Mouse (Mus musculus) CH12.LX (cell line): ENCODE measurements around the gene Poln. TPM values are rescaled to one million over a fixed set of nuclear protein-coding genes. Genes with fewer than 3 reads are reported as not detected.
A peak's percentile ranks its signal among the peaks of the same experiment; 100 is the strongest.

Source experiments
- DNase-seq: peaks from one replicate; pipeline ENCODE4 v3.0.0-alpha.2; 2013; ENCODE audit errors: extremely low read depth
- H3K27ac ChIP-seq: 2 replicates; pipeline ENCODE4 v1.5.1; 2012; ENCODE audit warnings: low read depth, mild to moderate bottlenecking, control low read depth, moderate library complexity; ENCODE audit not compliant: insufficient read depth
- H3K27me3 ChIP-seq: replicated peaks from 2 replicates; pipeline ENCODE3; 2012; ENCODE audit warnings: inconsistent platforms
- H3K36me3 ChIP-seq, 2 experiments: replicated peaks in 1 of 2; 2 replicates each; pipeline versions ENCODE3 to v1.6.1; 2012; ENCODE audit warnings: inconsistent platforms in 1 of 2, low read length in 1 of 2, mild to moderate bottlenecking in 1 of 2, mixed read lengths in 1 of 2, moderate library complexity in 1 of 2; ENCODE audit not compliant: control insufficient read depth in 1 of 2, insufficient read depth in 1 of 2
- H3K4me1 ChIP-seq, 2 experiments: 2 replicates each; pipeline ENCODE4 v1.6.1; 2012; ENCODE audit warnings: inconsistent platforms in 1 of 2, moderate library complexity in 1 of 2; ENCODE audit not compliant: insufficient read depth in 2 of 2, control insufficient read depth in 1 of 2
- H3K4me2 ChIP-seq: 2 replicates; pipeline ENCODE4 v1.6.1; 2012; ENCODE audit warnings: low read depth, mild to moderate bottlenecking, control low read depth; ENCODE audit not compliant: poor library complexity, insufficient read depth, severe bottlenecking
- H3K4me3 ChIP-seq, 3 experiments: fragments of 150-350 bp in 1 of 3; sonication (generic) in 1 of 3; replicated peaks in 1 of 3; 2 replicates each; pipeline versions ENCODE3 to v1.5.1; 2011 to 2012; ENCODE audit warnings: low read depth in 2 of 3, low read length in 2 of 3, mild to moderate bottlenecking in 2 of 3, moderate library complexity in 2 of 3, control low read depth in 1 of 3, improper control_type of control experiment in 1 of 3, inconsistent platforms in 1 of 3, mixed read lengths in 1 of 3; ENCODE audit not compliant: poor library complexity in 1 of 3
- H3K79me2 ChIP-seq: replicated peaks from 2 replicates; pipeline ENCODE4 v1.6.1; 2012; ENCODE audit warnings: mild to moderate bottlenecking, moderate library complexity; ENCODE audit not compliant: control insufficient read depth, poor library complexity, insufficient read depth, severe bottlenecking; ENCODE audit errors: extremely low read depth
- H3K9ac ChIP-seq: 2 replicates; pipeline ENCODE4 v1.6.1; 2012; ENCODE audit warnings: low read depth, mild to moderate bottlenecking, control low read depth, moderate library complexity; ENCODE audit not compliant: insufficient read depth
- H3K9me3 ChIP-seq: replicated peaks from 2 replicates; pipeline ENCODE3; 2012; ENCODE audit warnings: low read length, inconsistent platforms, mixed read lengths
- BHLHE40 ChIP-seq: IDR thresholded peaks from 2 replicates; pipeline ENCODE4 v1.6.1; 2011; ENCODE audit warnings: mild to moderate bottlenecking, low read depth, low read length, improper control_type of control experiment
- CHD2 ChIP-seq: IDR thresholded peaks from 2 replicates; pipeline ENCODE4 v1.6.1; 2011; ENCODE audit warnings: low read length, improper control_type of control experiment
- CTCF ChIP-seq, 2 experiments: IDR thresholded peaks in 1 of 2; conservative IDR thresholded peaks in 1 of 2; 2 replicates each; pipeline ENCODE4 v1.5.1; 2011 to 2012; ENCODE audit warnings: low read depth in 2 of 2, low read length in 2 of 2, improper control_type of control experiment in 1 of 2, inconsistent platforms in 1 of 2, mild to moderate bottlenecking in 1 of 2, moderate library complexity in 1 of 2
- E2F4 ChIP-seq: IDR thresholded peaks from 2 replicates; pipeline ENCODE4 v1.6.1; 2011; ENCODE audit warnings: low read depth, low read length, improper control_type of control experiment; ENCODE audit not compliant: insufficient replicate concordance
- ELF1 ChIP-seq: IDR thresholded peaks from 2 replicates; pipeline ENCODE4 v1.6.1; 2014; ENCODE audit warnings: low read depth, mild to moderate bottlenecking, inconsistent platforms, low read length, improper control_type of control experiment
- EP300 ChIP-seq: IDR thresholded peaks from 2 replicates; pipeline ENCODE4 v1.6.1; 2011; ENCODE audit warnings: low read length, improper control_type of control experiment
- ETS1 ChIP-seq: conservative IDR thresholded peaks from 2 replicates; pipeline ENCODE4 v1.6.1; 2012; ENCODE audit warnings: low read depth, mild to moderate bottlenecking, inconsistent platforms, low read length, improper control_type of control experiment, moderate library complexity
- GABPA ChIP-seq: IDR thresholded peaks from 2 replicates; pipeline ENCODE4 v1.6.1; 2012; ENCODE audit warnings: low read depth, low read length, improper control_type of control experiment, inconsistent platforms; ENCODE audit not compliant: insufficient replicate concordance
- HCFC1 ChIP-seq: IDR thresholded peaks from 2 replicates; pipeline ENCODE4 v1.6.1; 2012; ENCODE audit warnings: low read depth, mild to moderate bottlenecking, inconsistent platforms, low read length, improper control_type of control experiment
- IRF4 ChIP-seq: IDR thresholded peaks from 2 replicates; pipeline ENCODE4 v1.6.1; 2014; ENCODE audit warnings: low read depth, mild to moderate bottlenecking, inconsistent platforms, low read length, improper control_type of control experiment
- JUN ChIP-seq: IDR thresholded peaks from 2 replicates; pipeline ENCODE4 v1.6.1; 2011; ENCODE audit warnings: low read depth, mild to moderate bottlenecking, low read length, improper control_type of control experiment, moderate library complexity; ENCODE audit not compliant: insufficient read depth
- JUND ChIP-seq: conservative IDR thresholded peaks from 2 replicates; pipeline ENCODE4 v1.6.1; 2011; ENCODE audit warnings: low read depth, low read length, improper control_type of control experiment
- KAT2A ChIP-seq: IDR thresholded peaks from 2 replicates; pipeline ENCODE4 v1.6.1; 2012; ENCODE audit warnings: low read length, improper control_type of control experiment, inconsistent platforms; ENCODE audit not compliant: insufficient replicate concordance
- MAX ChIP-seq: IDR thresholded peaks from 2 replicates; pipeline ENCODE4 v1.6.1; 2011; ENCODE audit warnings: low read length, improper control_type of control experiment
- MAZ ChIP-seq: IDR thresholded peaks from 2 replicates; pipeline ENCODE4 v1.6.1; 2012; ENCODE audit warnings: low read depth, mild to moderate bottlenecking, inconsistent platforms, low read length, improper control_type of control experiment, moderate library complexity
- MEF2A ChIP-seq: IDR thresholded peaks from 2 replicates; pipeline ENCODE4 v1.6.1; 2014; ENCODE audit warnings: low read depth, mild to moderate bottlenecking, inconsistent platforms, low read length, improper control_type of control experiment, borderline replicate concordance
- MXI1 ChIP-seq: IDR thresholded peaks from 2 replicates; pipeline ENCODE4 v1.6.1; 2011; ENCODE audit warnings: mild to moderate bottlenecking, low read depth, low read length, improper control_type of control experiment
- MYC ChIP-seq: IDR thresholded peaks from 2 replicates; pipeline ENCODE4 v1.6.1; 2011; ENCODE audit warnings: low read depth, mild to moderate bottlenecking, improper control_type of control experiment, low read length
- NELFE ChIP-seq: IDR thresholded peaks from 2 replicates; pipeline ENCODE4 v1.6.1; 2011; ENCODE audit warnings: low read depth, low read length, improper control_type of control experiment
- NRF1 ChIP-seq: IDR thresholded peaks from 2 replicates; pipeline ENCODE4 v1.6.1; 2014; ENCODE audit warnings: low read depth, mild to moderate bottlenecking, inconsistent platforms, low read length, improper control_type of control experiment, moderate library complexity
- PAX5 ChIP-seq: IDR thresholded peaks from 2 replicates; pipeline ENCODE4 v1.6.1; 2012; ENCODE audit warnings: low read length, inconsistent platforms, mixed read lengths
- POLR2A ChIP-seq: IDR thresholded peaks from 2 replicates; pipeline ENCODE4 v1.6.1; 2011; ENCODE audit warnings: low read depth, mild to moderate bottlenecking, improper control_type of control experiment, low read length
- POLR2AphosphoS2 ChIP-seq: IDR thresholded peaks from 2 replicates; pipeline ENCODE4 v1.6.1; 2011; ENCODE audit warnings: low read depth, low read length, improper control_type of control experiment
- SIN3A ChIP-seq: IDR thresholded peaks from 2 replicates; pipeline ENCODE4 v1.6.1; 2012; ENCODE audit warnings: low read length, improper control_type of control experiment, inconsistent platforms
- SMC3 ChIP-seq: IDR thresholded peaks from 2 replicates; pipeline ENCODE4 v1.6.1; 2011; ENCODE audit warnings: low read depth, low read length, improper control_type of control experiment
- TBP ChIP-seq: conservative IDR thresholded peaks from 2 replicates; pipeline ENCODE4 v1.6.1; 2011; ENCODE audit warnings: low read depth, low read length, improper control_type of control experiment
- USF1 ChIP-seq: IDR thresholded peaks from 2 replicates; pipeline ENCODE4 v1.6.1; 2014; ENCODE audit warnings: low read depth, mild to moderate bottlenecking, inconsistent platforms, low read length, improper control_type of control experiment
- USF2 ChIP-seq: conservative IDR thresholded peaks from 2 replicates; pipeline ENCODE4 v1.6.1; 2011; ENCODE audit warnings: low read depth, low read length, improper control_type of control experiment
- ZKSCAN1 ChIP-seq: IDR thresholded peaks from 2 replicates; pipeline ENCODE4 v1.6.1; 2012; ENCODE audit warnings: low read depth, inconsistent platforms, low read length, improper control_type of control experiment, borderline replicate concordance
- ZMIZ1 ChIP-seq: IDR thresholded peaks from 2 replicates; pipeline ENCODE4 v1.6.1; 2012; ENCODE audit warnings: low read depth, mild to moderate bottlenecking, inconsistent platforms, low read length, improper control_type of control experiment
- ZNF384 ChIP-seq: IDR thresholded peaks from 2 replicates; pipeline ENCODE4 v1.6.1; 2012; ENCODE audit warnings: low read depth, low read length, improper control_type of control experiment, inconsistent platforms
- dilution Hi-C: fragments of 300-500 bp; cut with MboI; formaldehyde crosslinking; loops from 2 replicates; pipeline ENCODE4 v1.14.3; 2020; ENCODE audit warnings: low sequenced_read_pairs; ENCODE audit not compliant: extremely low pct_unique_long_range_greater_than_20kb, extremely low pct_ligation_motif_present
- in situ Hi-C: fragments of 300-500 bp; cut with MboI; formaldehyde crosslinking; loops from 3 replicates; pipeline ENCODE4 v1.14.3; 2019; ENCODE audit warnings: low sequenced_read_pairs, low pct_ligation_motif_present, low pct_unique_long_range_greater_than_20kb, mixed read lengths
- polyA plus RNA-seq: library from polyadenylated mRNA; unstranded; fragments of >175 nt; gene quantifications from 2 replicates; pipeline ENCODE4 v1.2.1, GENCODE M21; 2012; ENCODE audit warnings: low read depth; ENCODE audit not compliant: insufficient read length
- total RNA-seq, 2 experiments: library from RNA; depleted of rRNA; stranded (reverse); fragments of 300-350 nt in 1 of 2; fragments of >200 nt in 1 of 2; gene quantifications; 2 replicates each; pipeline ENCODE4 v1.2.3; 2012 to 2014

The Poln gene
- total RNA-seq (2012; rRNA removed) (0.25 and 0.55 TPM in 2 replicates), total RNA-seq (2014; rRNA removed) (0.12 and 0.39 TPM in 2 replicates), polyA plus RNA-seq (0.45 and 0.64 TPM in 2 replicates)

- Histone ChIP-seq H3K4me1 (peaks cover 5 to 23% of the 10 kb centered on the region in 2 experiments), H3K27ac (peak within 1 kb of the TSS; percentile 86), H3K9me3 (no peaks in the 10 kb centered on the region), H3K9ac (peak within 1 kb of the TSS; percentile 95), H3K36me3 (peaks cover 0 to 7% of the 10 kb centered on the region in 2 experiments), H3K79me2 (peaks cover 29% of the 10 kb centered on the region), H3K4me2 (peak within 1 kb of the TSS; percentile 87), H3K27me3 (no peaks in the 10 kb centered on the region), H3K4me3 (peak within 1 kb of the TSS; percentile 59 to 93 (median 79))
- dilution Hi-C loops = no loop called here
- in situ Hi-C loops = no loop called here
- DNase-seq = peak; percentile 98
- no peak for TF ChIP-seq USF2
- TF ChIP-seq MXI1 = peak; percentile 70; the same call in 1 of the 2 replicates
- TF ChIP-seq SMC3 = no peak
- TF ChIP-seq JUND = no peak
- TF ChIP-seq ZMIZ1 = peak; percentile 67
- peak; percentile 62 for TF ChIP-seq TBP
- TF ChIP-seq POLR2AphosphoS2 = peak; percentile 92
- no peak; the same call in 1 of the 2 replicates for TF ChIP-seq CHD2
- no peak for TF ChIP-seq JUN
- no peak for TF ChIP-seq ZKSCAN1
- peak; percentile 51 for TF ChIP-seq BHLHE40
- TF ChIP-seq SIN3A = peak; percentile 81
- TF ChIP-seq ZNF384 = no peak
- no peak for TF ChIP-seq PAX5
- TF ChIP-seq MAZ = 0 out of 2 replicates have a peak, but pooled peaks have one; percentile 61
- no peak for TF ChIP-seq IRF4
- TF ChIP-seq CTCF (conservative IDR thresholded peaks at IDR 0.05 in 1 of 2, IDR thresholded peaks at IDR 0.05 in 1 of 2; ENCODE audit: low read depth in 2 of 2, low read length in 2 of 2) = no peak
- TF ChIP-seq POLR2A = peak; percentile 94
- TF ChIP-seq USF1 = no peak
- TF ChIP-seq ETS1 = no peak; the same call in 1 of the 2 replicates
- TF ChIP-seq NRF1 = peak; percentile 90
- TF ChIP-seq EP300 = 0 out of 2 replicates have a peak, but pooled peaks have one; percentile 10
- TF ChIP-seq MYC = 0 out of 2 replicates have a peak, but pooled peaks have one; percentile 36
- TF ChIP-seq GABPA = no peak
- no peak for TF ChIP-seq MAX
- 0 out of 2 replicates have a peak, but pooled peaks have one; percentile 43 for TF ChIP-seq KAT2A
- 0 out of 2 replicates have a peak, but pooled peaks have one; percentile 6 for TF ChIP-seq E2F4
- peak; percentile 67; the same call in 1 of the 2 replicates for TF ChIP-seq MEF2A
- peak; percentile 86 for TF ChIP-seq ELF1
- peak; percentile 73 for TF ChIP-seq HCFC1
- TF ChIP-seq NELFE = peak; percentile 71
- TF ChIP-seq, all 38 proteins: peak for 17
Observed at GRCm38 (mm10) chr5:34168950-34169891, at the start of gene Poln, which contains the start of gene Haus3. Gene Poln, minus strand, starts transcription at chr5:34169448. Gene Haus3, minus strand, starts transcription at chr5:34169527.
